Mouse (Mus musculus): ENCODE measurements at regions not wholly inside any gene's neighbourhood (a gene's known extent, or its start where the extent isn't known, plus 50 kb on each side); places are given as distances from the start of the nearest gene placed in this dataset.
A peak's percentile ranks its signal among the peaks of the same experiment; 100 is the strongest.

GRCm38 (mm10) chrX:96019556-96019955 lies 62.8 kb upstream of the Las1l start:
- peak; percentile 38 for DNase-seq (ENCODE audit: low read depth, low spot score)

DNA sequence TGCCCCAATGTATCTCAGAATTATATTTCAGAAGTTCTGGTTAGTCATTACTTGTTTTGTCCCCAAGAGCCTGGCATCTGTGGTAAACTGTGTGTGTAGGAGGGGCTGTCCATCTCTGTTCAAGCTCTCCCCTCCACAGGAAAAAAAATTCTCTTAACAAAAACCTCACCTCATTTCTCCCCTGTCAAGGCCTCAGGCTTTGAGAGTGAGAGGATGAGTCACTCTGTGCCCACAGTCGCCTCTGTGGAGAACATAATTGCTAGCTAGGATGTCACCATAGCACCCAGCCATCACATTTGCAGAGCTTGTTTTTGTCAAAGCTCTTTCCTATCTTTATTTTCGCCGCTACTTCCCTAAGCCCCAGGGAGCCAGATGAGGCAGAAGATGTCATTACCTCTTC lies 63.6 kb upstream of the Las1l start:
- no peak for DNase-seq (ENCODE audit: low read depth, low spot score)

DNA sequence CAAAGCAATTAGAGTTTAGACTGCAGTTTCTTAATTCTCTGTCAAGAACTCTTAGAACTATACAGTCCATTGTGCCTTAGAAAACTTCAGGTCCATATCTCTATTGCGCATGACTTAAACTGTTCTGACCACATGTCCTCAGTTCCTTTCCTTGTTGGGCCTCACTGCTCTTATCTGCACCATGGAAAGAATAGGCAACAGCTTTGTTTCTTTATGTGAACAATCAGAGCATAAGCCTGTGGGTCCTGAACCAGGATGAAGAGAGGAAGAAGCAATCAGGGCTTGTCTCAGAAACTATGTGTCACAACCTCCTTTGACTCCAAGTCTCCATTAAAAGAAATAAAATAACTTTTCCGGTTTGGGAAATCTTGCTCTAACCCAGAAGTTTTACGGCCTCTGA lies 68.6 kb upstream of the Las1l start:
- DNase-seq (ENCODE audit: low read depth, low spot score): no peak

- no peak for DNase-seq (ENCODE audit: low read depth, low spot score)
Observed at GRCm38 (mm10) chrX:96025876-96026275, 69.1 kb upstream of the Las1l start.

DNA sequence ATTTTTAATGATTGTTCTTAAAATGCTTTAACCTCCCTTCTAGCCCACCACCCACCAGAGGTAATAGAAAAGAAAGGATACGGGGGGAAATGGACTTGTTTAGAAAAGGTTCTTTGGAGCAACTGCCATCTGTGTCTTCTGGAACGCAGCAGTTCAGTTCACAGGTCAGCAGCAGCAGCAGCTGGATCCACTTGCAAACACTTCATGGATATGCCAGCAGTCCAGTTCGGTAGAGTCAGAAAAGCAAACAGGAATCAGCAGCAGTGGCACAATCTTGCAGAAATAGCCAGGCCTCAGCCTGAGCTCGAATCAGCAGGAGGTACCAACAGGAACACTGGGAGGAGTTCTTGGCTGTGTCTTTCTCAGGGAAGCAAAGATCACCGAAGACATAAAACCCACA lies 64.3 kb upstream of the Msn start:
- no peak for DNase-seq (ENCODE audit: low read depth, low spot score)

DNA sequence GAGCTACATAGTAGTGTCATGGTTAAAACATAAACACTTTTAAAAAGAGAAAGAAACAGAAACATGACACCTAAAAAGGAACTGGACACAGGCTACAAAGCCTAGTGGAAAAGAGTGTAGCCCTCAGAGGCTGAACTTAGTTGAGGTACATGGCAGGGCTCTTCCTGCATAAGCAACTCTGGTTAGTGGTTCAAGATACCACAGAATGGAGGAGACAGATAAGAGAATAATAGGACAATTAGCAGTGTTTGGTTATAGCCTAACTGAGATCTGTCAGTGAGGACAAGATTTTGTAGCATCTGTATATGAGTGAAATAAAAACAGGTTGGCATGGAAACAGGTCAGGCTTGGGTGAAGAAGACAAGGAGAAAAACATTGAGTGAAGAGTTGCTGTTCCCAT lies 60.5 kb upstream of the Msn start:
- DNase-seq (ENCODE audit: low read depth, low spot score): no peak

DNA sequence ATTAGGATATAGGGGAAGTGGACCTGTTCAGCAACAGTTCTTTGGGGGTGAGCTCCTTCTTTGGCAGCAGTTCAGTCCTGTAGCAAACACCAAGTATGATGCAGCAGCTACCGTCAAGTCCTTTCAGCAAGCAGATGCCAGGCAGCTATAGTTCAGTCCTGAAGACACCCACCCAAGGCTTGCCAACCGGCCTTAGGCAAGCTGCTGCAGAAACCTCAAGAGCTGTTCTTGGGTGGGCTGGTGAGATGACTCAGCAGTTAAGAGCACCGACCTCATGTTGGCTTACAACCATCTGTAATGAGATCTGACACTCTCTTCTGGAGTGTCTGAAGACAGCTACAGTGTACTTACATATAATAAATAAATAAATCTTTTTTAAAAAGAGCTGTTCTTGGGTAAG lies 53.6 kb upstream of the Msn start:
- no peak for DNase-seq (ENCODE audit: low read depth, low spot score)

Measured in R1 (cell line).